Mouse (Mus musculus) right cerebral cortex, postnatal 36 days (tissue): ENCODE data around the gene Elp4.

ENCODE experiments used
- DNase-seq, 2 experiments: peaks; one replicate each; pipeline ENCODE4 v3.0.0; 2022; ENCODE audit warnings: low spot score in 2 of 2, mixed read lengths in 1 of 2

The Elp4 gene

DNA sequence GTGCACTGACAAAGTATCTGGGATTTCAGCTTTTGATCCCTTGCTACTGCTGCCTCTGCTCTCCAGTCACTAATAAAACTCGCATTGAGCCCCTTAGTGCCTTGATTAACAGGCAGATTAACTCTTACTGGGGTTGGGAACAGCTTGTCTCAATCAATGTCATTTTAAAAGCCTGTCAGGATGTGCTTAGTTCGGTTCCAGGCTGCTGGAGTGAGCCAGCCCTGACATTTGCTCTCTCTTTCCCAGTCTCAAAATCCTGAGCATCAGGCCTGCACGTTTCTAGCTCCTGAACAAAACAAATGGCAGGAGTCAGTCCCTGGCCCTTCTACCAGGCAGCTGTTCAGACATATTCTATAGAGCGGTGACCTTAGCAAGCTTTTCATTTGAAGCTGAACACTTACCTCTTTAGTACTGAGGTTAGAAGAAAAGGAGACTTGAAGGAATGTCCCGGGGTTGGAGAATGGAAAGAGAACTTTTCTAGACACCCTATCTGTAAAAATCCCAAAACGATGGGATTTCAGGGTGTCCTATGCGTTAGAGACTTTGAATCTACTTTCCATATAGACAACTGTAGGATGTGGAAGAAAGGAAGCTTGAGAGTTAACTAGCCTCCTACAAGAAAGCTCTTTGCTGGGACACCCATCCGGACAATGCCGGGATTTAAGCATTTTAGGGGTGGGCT, 233.1 kb downstream of the Elp4 start:
- DNase-seq, result no peak

DNA sequence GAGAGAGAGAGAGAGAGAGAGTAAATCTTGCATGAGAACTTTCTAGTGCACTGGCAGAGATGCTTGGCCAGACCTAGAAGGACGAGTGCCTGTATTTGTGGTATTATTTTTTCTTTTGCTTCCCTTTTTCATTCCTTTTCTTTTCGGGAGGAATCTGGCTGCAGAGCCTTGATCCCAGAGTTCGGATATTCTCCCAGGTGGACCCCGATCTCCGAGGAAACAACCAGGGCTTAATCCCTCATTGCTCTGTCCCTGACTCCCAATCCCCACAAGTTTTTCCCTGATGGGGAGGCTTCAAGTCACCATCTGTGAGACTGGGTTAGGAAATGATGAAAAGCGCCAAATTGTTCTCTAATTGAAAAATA, 233.7 kb downstream of the Elp4 start:
- DNase-seq, result no peak

DNA sequence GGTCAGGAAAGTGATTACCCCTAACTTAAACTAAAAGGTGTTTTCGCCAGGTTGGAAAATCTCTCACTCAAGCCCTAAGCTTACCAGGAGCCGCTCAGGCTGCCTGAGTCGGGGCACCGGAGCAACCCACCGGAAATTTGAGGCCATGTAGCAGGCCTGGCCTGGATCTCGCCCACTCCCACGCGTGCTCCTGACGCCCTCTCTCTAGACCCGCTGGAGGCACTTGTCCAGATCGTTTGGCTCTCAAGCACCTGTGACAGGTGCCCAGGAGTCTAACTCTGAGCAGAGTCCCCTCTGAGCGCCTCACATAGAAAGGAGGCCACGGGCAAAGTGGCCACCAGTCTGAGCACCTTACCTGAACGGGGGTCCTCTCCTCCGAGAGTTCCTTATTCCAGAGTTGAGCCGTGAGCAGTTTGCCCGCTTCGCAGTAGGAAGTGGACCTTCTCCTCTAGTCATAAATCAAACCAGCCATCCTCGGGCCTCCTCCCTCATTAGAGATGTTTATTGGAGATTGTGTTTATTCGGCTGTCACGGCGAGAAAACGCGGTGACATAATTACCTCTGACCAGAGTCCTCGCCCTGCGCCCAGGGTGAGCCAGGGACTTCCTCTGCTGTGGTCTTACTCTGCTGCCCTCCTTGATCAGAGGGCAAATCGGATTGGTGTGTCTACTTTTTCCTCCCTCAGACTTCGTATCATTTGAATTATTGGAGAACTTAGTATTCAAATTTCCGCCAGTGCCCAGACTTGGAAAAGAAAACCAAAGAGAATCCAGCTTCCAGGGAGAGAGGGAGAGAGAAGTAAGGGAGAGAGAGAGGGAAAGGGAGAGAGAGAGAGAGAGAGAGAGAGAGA, 234.3 kb downstream of the Elp4 start:
- no peak for DNase-seq

DNA sequence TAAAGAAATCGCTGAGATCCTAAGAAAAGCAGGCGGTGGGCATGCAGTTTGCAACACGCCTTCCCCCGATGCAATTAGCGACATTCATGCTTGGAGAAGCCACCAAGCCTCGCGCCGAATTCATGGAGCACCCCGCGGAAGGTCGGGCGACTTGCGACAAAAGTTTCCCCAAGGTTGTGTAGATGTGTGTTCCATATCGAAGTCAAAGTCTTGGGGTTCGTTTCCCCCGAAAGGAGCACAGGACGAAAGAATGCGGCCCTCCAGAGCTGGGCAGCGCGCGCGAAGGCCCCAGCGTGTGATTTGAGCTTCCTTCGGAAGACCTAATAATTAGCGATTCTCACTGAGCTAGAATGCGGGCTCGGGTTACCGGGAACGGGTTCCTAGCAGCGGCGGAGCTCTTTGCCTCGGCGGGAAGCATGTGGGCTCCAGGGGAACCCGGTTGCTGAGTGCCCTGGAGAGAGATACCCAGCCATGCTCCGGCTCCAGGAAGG, 234.9 kb downstream of the Elp4 start:
- DNase-seq, result no peak

DNA sequence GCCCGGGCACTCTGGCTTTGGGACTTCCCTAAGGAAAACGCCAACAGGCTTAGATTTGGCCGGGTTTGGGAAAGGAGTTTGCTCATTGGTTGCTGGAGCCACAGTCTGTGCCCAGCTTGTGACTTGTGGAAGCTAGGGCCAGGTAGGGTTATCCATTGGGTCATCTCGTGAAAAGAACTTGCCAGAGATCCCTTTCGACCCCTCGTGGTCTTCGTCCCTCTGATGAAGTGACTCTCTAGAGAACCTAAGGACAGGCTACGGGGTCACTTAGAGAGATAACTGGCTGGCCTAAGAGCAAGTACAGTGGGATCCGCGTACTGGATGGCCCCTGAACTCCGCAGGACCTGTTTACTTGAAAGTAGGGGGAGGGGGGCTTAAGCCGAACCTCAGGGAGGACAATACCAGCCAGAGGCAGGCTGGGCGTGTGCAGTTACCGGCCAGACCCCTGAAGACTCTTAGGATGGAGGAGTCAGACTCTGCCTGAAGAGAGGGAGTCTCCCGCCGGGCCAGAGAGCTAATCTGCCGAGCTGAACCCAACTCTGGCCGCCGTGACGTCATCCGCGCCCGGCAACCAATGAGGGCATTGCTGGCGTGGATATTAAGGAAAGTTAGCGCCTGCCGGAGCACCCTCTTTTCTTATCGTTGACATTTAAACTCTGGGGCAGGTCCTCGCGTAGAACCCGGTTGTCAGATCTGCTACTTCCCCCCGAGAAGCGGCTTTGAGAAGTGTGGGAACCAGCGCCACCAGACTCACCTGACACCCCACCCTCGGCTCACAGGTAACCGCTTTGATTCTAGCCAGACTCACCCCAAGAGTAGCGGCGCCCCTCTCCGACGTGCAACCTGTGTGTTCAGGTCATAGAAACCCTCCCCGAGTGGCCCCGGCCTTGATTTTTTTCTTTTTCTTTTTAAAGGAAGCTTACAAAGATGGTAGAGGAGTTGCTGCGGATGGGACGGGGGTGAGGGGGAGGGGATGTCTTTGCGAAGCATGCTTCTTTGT, 235.8 kb downstream of the Elp4 start, which contains the start of gene Pax6:
Gene Pax6 (plus strand): TSS at position 630 of the 1,000 bp plus-strand sequence.
- DNase-seq, result no peak

DNA sequence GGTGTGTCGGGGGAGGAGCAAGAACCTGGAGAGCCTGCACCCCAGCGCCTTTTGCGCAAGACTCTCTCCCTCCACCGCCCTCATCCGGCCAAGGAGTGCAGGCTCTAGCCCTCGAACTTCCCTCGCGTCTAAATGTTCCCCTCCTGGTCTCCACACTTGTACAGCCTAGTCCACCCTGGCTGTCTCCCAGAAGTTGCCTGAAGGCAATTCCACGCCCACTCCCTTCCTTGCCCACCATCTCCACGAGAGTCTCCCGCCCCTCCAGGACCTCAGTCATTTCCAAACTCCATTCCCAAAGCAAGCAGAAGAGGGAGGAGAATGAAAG, 236.8 kb downstream of the Elp4 start:
- no peak for DNase-seq

DNA sequence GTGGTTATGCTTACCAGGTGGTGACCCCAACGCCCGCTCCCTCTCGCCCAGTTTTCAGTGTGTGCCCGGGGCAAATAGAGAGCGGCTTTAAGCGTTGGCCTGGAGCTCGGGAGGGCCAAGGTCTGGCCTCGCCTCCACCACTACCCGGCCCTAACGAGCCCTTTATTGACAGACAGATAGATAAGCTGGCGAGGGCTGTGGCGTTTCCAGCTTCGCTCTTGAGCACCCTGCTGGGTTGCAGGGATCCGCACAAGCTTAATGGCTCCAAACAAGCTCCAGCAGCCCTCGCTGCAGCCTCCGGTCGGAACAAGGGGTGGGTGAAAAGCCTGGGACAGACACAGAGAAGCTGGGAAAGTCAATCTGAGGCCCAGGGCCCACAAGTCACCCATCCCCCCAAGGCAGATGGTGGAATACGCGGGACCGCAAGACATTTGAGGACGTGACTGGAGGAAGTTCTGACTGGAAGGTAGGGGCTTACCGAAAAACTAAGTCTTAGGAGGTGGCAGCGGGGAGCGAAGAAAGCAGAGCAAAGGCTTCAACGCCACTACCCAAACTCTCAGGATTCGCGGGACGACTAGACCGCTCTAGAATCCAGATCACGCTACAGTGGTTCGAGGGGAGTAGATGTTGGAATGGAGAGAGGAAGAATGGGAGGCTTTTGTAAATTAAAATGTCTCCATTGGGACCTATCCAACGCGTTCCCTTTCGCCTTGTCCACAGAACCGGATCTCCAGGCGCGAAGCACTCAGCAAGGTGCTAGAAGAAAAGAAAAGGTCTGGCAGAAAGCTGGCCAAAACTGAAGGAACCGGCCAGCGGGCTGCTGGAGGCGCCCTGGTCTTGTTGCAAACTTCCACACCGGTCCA, 237.4 kb downstream of the Elp4 start:
- DNase-seq, result no peak

DNA sequence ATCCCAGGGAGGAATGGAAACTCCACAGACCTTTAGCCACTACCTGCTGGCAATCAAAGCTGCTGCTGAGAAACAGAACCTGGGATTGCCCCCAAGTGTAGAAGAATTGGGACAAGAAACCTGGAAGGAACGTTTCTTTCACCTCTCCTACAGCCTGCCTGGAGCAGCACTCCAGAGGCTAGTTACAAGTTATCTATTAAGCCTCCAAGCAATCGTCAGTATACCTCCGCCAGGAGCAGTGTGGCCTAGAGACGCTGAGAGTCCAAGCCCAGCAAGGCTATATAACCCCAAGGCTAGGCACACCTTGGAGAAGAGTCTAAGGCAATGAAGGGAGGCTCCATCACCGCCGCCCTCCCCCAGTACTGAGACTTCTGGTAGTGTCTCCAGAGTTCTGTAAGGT, 238.0 kb downstream of the Elp4 start:
- DNase-seq, result no peak

DNA sequence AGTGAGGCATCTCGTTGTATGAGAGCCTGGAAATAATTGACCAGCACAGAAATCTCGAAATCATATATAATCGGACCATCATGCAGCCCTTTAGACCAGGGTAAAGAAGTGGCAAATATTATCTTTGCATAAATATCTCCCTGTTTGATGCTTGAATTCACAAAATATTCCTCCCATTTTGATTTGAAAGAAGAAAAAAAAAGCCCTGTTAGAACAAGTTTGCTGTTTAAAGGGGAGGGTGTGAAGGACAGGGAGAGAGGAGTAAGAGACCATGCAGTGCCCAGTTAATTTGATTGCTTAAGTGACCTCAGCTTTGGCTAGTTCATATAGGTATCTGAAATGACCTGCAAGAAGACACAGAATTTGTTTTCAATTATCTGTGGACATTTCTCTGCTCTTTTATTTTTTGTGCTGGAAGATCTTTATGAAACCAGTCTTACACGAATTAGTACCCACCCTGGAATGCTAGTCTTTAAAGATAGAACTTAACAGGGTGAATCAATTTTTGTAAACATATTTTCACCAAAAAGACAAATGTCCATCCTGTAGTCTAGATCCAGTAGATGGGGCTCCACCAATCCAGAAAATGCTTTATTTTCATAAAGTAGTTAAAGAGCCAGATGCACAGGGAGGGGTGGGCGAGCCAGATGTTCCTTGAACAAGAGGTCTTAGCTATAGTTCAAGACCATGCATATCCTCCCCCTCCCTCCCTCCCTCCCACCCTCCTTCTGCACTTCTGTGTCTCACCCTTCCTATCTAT, 238.7 kb downstream of the Elp4 start:
- DNase-seq, result no peak

DNA sequence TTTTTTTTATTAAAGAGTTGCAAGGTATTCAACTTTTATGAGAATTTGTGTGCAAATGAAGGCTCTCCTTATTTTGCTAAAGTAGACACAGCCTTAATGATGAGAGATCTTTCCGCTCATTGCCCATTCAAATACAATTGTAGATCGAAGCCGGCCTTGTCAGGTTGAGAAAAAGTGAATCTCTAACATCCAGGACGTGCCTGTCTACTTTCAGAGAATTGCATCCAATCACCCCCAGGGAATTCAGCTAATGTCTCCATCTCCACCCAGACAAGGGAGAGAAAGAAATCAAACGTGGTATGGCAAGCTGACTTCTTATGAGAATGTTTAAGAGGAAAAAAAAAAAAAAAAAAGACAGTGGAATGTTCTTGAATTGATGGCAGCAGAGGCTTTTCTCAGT, 239.4 kb downstream of the Elp4 start:
- no peak for DNase-seq

DNA sequence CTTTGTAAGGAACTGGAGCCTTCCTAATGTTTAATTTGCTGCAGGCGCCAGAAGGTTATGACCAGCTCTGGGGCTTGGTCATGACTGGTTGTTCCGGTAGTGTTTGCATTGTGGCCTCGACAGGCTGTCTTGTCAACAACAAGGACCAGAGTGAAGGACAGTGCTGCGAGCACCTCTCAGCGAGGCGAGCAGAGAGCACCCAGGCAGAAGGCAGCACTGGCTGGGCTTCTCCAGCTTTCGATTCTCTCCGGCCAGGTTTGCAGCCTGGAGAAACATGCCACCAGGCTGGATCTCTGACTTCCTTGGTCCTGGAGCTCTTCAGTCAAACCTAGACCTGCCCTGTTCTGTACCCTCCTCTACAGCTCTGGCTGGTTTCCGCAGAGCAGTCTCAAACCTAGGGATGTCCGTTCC, 241.3 kb downstream of the Elp4 start:
- no peak for DNase-seq

DNA sequence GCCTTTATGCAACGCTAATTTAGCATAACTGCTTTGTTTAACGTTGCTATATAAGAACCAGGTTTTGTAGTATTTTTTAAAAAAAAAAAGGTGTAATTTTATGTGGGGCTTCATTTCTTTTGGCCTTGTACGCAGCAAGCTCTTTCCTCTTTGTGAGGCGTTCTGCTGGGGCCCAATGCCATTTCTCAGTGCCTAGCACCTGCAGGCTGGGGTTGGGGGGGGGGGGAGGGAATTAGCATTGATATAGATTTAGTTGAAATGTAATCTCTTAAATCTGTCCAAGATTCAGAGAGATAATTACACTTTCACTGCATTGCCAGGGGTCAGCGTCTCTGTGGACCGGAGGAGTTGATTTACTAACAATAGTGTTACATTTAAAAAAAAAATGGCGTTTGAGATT, 241.8 kb downstream of the Elp4 start:
- no peak for DNase-seq

DNA sequence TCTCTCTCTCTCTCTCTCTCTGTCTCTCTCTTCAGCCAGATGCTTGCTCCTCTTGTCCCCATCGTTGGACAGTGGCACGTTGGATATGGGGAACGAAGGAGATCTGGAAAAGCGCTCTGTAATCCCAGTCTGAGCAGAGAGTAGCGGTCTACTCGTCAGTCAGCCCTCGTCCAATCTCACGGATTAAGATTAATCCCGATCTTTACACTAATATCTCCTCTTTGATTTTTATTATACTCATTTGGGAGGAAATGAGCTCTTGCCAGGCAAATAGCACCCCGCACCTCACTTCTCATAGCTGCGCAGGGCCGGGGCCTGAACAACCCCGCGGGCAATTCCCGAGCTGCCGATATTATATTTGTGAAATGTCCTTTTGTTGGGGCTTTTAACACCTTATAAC, 242.2 kb downstream of the Elp4 start:
- no peak for DNase-seq

DNA sequence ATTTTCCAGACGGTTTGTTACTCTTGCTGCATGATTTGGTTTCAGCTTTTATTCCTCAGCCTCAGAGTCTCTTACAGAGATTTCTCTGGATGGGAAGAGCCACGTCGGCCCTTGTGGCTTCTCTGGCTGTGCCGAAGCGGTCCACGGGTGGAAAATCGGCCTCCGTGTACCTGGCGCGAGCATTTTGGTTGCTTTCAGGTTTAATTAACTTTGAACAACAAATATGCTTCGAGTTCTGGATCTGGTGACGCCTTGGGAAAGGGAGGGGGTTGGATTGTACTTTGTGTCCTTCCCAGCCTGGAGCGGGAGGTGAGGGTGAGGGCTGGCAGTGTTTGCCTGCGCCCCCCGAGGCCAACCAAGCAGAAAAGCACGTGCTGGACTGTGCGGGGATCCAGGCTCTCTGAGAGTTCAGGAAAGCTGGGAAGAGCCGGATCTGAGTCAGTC, 242.7 kb downstream of the Elp4 start:
- DNase-seq, result no peak

DNA sequence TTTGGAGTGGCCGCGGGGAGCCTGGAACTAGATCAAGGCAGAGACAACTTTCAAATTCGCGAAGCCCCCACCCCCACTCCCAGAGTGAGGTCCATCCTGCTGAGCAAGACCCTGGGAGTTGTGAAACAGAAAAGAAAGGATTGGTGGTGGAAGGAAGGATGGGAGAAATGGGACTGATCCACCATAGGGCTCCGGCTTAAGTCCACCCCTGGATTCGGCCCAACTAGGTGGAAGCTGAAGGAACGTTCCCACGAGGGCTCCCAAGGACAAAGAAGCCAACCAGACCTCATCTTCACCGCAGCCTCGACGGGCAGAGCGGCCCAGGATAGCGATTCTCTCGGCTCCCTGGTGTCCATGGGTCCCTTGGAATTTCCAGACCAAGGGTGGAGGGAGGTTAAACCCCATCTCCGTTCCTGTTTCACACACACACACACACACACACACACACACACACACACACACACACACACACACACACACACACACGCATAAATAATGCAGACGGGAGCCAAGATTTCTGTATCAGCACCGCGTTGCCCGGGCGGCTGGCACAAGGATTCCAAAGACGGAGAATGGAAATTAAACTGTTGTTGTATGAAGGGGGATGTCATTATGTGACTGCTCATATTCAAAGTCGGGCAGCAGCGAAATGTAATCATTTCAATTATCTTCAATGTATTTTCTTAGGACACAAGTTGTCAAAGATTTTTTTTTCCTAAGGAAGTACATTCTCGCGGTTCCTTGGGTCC, 243.3 kb downstream of the Elp4 start:
- no peak for DNase-seq

DNA sequence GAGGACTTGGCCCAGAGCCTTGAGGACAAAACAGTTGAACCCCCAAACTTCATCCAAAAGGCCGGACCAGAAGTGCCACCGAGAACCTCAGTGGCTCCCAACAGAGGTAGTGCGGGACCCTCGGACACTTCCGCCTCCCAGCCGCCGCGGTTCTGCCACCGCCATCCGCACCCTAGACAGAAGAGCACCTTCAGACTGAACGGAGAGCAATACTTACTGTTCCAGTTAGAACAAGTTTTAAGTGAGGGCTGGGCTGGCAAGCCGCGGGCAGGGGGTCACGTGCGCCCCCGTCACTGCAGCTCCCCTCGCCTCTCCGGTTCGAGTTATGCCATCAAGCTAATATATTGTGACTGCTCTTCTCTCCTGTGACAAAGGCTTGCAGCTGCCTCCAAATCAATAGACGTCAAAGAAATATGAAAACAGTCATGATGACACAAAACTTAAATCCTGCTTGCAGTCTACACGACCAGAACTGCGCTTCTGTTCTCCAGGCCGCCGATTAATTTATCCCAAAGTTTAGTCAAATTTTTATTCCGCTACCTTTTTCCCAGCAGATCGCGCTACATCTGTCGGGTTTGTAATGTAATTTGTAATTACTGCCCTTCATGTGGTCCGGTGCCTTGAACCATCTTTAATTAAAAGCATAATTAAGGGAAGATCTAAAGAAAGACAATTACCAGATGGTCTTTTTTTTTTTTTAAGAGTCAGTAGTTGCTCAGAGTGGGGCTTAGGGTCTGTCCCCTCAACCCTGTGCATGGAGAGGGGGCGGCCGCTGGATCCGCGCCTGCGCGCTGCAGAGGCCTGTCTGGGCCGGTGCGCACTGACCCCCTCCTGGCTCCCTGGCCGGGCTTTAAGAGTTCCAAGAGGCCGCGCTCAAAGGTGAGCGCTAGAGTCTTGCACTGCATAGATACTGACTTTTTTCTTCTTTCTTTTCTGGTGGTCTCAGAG, 244.2 kb downstream of the Elp4 start:
- DNase-seq, result no peak

DNA sequence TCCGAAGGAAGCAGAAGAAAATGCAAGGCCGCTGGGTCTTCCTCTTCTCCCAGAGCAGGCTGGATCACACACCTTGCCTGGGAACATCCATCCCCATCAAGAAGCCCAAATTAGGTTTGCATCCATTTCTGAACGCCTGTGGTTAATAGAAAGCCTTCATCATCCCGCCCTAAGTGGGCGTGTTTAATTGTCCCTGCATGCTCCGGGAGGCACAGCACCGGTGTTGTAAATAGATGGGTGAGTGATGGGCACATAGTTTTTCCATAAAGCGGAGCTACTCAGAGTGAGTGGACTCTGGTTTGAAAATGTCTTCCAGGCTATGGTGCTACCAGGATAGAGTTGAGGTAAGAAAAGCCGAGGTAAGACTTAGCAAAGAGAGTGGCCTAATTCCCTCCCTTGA, 245.0 kb downstream of the Elp4 start:
- DNase-seq, result no peak

DNA sequence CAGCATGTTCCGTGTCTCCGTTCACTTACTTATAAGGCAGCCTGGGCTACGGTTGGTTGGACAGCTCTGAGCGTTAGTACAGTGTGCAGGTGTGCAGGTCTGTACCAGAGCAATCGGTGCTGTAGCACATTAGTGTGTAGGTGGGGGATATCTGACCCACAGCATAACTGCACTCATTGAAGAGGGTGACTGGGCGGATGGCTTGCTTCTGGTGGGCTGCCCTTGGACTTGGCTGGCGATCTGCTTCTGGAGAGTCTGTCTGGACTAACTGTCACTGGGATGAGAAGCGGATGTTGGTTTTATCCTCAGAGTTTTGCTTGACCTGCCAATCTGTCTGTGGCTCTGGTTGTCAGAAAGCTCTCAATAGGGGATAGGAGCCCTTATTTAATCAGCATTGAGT, 247.9 kb downstream of the Elp4 start:
- DNase-seq, result no peak
